Mouse (Mus musculus): ENCODE measurements around the gene Psme2. TPM values are rescaled to one million over a fixed set of nuclear protein-coding genes. Genes with fewer than 3 reads are reported as not detected.

Gene Psme2
- polyA plus RNA-seq, 2 experiments = 78.5 to 239 TPM

DNA sequence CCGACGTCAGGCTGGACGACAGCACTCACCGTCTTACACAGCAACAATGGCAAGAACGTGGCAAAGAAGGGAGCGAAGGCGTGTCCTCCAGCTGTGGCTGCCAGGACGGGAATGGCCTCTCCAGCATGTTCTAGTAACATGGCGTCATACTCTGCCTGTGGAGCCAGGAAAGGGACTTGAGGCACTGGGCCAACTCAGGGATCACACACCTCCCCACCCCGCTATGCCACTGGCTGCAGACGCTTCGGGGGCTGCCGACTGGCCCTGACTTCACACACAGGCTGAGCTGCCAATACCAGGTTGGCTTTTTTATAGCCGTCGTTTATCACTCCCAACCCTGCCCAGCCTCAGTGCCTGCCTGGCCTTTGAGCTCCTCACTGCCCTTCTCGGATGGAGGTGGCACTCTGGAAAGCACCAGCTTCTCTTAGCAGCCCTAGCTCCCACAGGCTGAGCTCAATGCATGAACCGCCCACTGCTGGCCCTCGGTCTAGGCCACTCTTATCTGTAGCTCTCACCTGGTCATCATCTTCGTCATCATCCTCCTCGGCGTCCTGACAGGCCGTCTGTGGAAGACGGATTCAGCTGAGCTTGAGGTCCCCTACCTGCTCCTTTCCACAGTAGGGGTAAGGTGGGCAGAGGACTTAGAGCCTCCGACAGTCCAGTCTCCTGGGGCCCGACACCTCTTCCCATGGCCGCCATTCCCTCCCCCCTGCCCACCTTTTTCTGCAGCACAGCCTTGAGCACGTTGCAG, 37.3 kb upstream of the Psme2 start:
- 79% methylated on average over 27 of the region's 27 CpGs for WGBS
- Histone ChIP-seq H3K27me3 (ENCODE audit: control insufficient read depth, insufficient read depth, low read length) (no peaks in the 10 kb centered on the region), H3K9me3 (ENCODE audit: control insufficient read depth, low read length) (no peaks in the 10 kb centered on the region), H3K9ac (ENCODE audit: low read depth, low read length, severe bottlenecking) (no peak overlapping the region), H3K4me2 (replicated peaks; ENCODE audit: low read depth, low read length, severe bottlenecking) (no peak overlapping the region), H3K4me3 (replicated peaks; ENCODE audit: low read length) (no peak overlapping the region), H3K4me1 (ENCODE audit: control insufficient read depth, insufficient read depth, low read length) (no peaks in the 10 kb centered on the region), H3K36me3 (ENCODE audit: control insufficient read depth, insufficient read depth, low read length) (peaks cover 96% of the 10 kb centered on the region), H3K27ac (replicated peaks; ENCODE audit: low read depth, low read length) (no peak overlapping the region)
- no peak for DNase-seq (ENCODE audit: low spot score)
- no peak for TF ChIP-seq POLR2A (IDR thresholded peaks at IDR 0.05; ENCODE audit: borderline replicate concordance, extremely low read depth, insufficient read depth, insufficient read length)
- no peak for ATAC-seq (ENCODE audit: low FRiP score, low read depth)

DNA sequence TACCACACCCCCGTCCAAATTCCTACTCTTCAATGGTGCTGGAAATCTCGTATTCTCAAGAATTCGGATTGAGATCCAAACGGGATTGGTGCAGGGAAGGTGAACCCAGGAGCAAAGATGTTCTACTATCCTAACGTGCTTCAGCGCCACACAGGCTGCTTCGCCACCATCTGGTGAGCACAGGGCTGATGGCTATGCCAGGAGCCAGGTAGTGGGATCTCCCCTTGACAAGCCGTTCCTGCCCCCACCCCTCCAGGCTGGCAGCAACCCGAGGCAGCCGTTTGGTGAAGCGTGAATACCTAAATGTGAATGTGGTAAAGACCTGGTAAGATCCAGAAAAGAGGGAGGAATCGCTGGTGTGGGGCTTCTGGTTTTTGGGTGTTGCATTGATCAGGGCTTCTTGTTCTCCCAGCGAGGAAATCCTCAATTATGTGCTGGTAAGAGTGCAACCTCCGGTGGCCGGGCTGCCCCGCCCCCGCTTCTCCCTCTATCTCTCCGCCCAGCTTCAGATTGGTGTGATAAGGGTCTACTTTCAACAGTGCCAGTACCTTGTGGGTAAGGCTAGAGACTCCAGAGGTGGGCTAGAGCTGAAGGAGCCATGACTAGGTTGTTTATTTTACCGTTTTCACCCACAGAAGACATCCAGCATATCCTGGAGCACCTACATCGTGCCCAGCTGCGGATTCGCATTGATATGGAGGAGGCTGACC, 27.7 kb upstream of the Psme2 start:
- Histone ChIP-seq H3K27me3 (ENCODE audit: control insufficient read depth, insufficient read depth, low read length) (no peaks in the 10 kb centered on the region), H3K9ac (ENCODE audit: low read depth, low read length, severe bottlenecking) (0 out of 2 replicates have a peak overlapping the region, but pooled peaks have one; percentile 12), H3K4me1 (ENCODE audit: control insufficient read depth, insufficient read depth, low read length) (no peaks in the 10 kb centered on the region; the same call in 1 of the 2 replicates), H3K4me2 (replicated peaks; ENCODE audit: low read depth, low read length, severe bottlenecking) (peak overlapping the region; percentile 39), H3K36me3 (ENCODE audit: control insufficient read depth, insufficient read depth, low read length) (peaks cover under 1% of the 10 kb centered on the region; the same call in 1 of the 2 replicates), H3K9me3 (ENCODE audit: control insufficient read depth, low read length) (no peaks in the 10 kb centered on the region), H3K4me3 (replicated peaks; ENCODE audit: low read length) (peak overlapping the region; percentile 21), H3K27ac (replicated peaks; ENCODE audit: low read depth, low read length) (no peak overlapping the region)
- no peak for TF ChIP-seq POLR2A (IDR thresholded peaks at IDR 0.05; ENCODE audit: borderline replicate concordance, extremely low read depth, insufficient read depth, insufficient read length)
- ATAC-seq (ENCODE audit: low FRiP score, low read depth) (no peak), DNase-seq (ENCODE audit: low spot score) (no peak)
- WGBS = 43% methylated on average over 22 of the region's 22 CpGs

DNA sequence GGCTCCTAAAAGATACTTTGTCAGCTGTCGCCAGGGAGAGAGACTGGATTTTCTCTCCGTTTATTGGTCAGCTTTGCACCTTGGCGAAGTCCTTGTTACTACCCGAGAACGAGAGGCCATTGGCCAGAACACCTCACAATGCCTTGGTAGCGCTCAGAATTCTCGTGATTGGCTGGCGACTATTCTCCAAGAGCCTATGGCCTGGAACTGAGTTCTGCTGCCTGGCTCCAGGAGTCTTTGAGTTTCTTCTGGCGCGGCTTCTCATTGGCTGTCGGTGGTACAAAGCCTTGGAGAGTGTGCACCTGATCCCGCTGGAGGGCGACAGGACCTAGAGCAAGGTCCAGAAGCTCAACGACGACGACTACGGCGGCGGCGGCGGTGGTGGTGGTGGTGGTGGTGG, 26.9 kb upstream of the Psme2 start, which contains the start of gene Rec8:
Rec8 (plus strand) TSS at position 216 of the 400 bp plus-strand sequence.
- 16% methylated on average over 17 of the region's 21 CpGs for WGBS
- 0 out of 2 replicates have a peak within 1 kb of the TSS, but pooled peaks have one; percentile 12 for H3K9ac ChIP-seq (ENCODE audit: low read depth, low read length, severe bottlenecking)

DNA sequence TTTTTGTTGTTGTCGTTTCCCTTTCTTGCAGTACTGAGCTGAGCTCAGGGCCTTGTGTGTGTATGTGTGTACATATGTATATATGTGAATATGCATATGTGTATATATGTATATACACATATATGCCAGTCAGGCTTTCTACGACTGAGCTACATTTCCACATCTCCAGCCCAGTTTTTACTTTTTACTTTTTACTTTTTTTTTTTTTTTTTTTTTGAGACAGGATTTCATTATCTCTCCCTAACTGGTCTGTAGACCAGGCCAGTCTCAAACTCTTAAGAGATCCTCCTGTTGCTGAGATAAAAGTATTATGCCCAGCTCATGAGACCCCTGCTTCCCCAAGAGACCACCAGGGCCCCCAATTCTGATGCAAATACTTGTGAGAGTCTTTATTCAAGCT, 25.9 kb upstream of the Psme2 start:
- Histone ChIP-seq H3K9ac (ENCODE audit: low read depth, low read length, severe bottlenecking) (no peak overlapping the region), H3K4me2 (replicated peaks; ENCODE audit: low read depth, low read length, severe bottlenecking) (no peak overlapping the region), H3K27me3 (ENCODE audit: control insufficient read depth, insufficient read depth, low read length) (no peaks in the 10 kb centered on the region), H3K36me3 (ENCODE audit: control insufficient read depth, insufficient read depth, low read length) (no peaks in the 10 kb centered on the region), H3K27ac (replicated peaks; ENCODE audit: low read depth, low read length) (no peak overlapping the region), H3K9me3 (ENCODE audit: control insufficient read depth, low read length) (no peaks in the 10 kb centered on the region), H3K4me1 (ENCODE audit: control insufficient read depth, insufficient read depth, low read length) (no peaks in the 10 kb centered on the region; the same call in 1 of the 2 replicates), H3K4me3 (replicated peaks; ENCODE audit: low read length) (no peak overlapping the region)
- WGBS = 79% methylated on average over 2 of the region's 2 CpGs
- no peak for TF ChIP-seq POLR2A (IDR thresholded peaks at IDR 0.05; ENCODE audit: borderline replicate concordance, extremely low read depth, insufficient read depth, insufficient read length)
- DNase-seq (ENCODE audit: low spot score) (no peak), ATAC-seq (ENCODE audit: low FRiP score, low read depth) (no peak)

More for the DNA sequence above, 26.9 kb upstream of the Psme2 start, which contains the start of gene Rec8:
- Histone ChIP-seq H3K27ac (replicated peaks; ENCODE audit: low read depth, low read length) (no peak within 1 kb of the TSS), H3K4me3 (replicated peaks; ENCODE audit: low read length) (peak within 1 kb of the TSS; percentile 21), H3K4me1 (ENCODE audit: control insufficient read depth, insufficient read depth, low read length) (no peaks in the 10 kb centered on the region; the same call in 1 of the 2 replicates), H3K36me3 (ENCODE audit: control insufficient read depth, insufficient read depth, low read length) (no peaks in the 10 kb centered on the region), H3K27me3 (ENCODE audit: control insufficient read depth, insufficient read depth, low read length) (no peaks in the 10 kb centered on the region), H3K9me3 (ENCODE audit: control insufficient read depth, low read length) (no peaks in the 10 kb centered on the region), H3K4me2 (replicated peaks; ENCODE audit: low read depth, low read length, severe bottlenecking) (peak within 1 kb of the TSS; percentile 39)
- ATAC-seq (ENCODE audit: low FRiP score, low read depth) (peak; percentile 73), DNase-seq (ENCODE audit: low spot score) (peak; percentile 46)
- no peak for TF ChIP-seq POLR2A (IDR thresholded peaks at IDR 0.05; ENCODE audit: borderline replicate concordance, extremely low read depth, insufficient read depth, insufficient read length)

DNA sequence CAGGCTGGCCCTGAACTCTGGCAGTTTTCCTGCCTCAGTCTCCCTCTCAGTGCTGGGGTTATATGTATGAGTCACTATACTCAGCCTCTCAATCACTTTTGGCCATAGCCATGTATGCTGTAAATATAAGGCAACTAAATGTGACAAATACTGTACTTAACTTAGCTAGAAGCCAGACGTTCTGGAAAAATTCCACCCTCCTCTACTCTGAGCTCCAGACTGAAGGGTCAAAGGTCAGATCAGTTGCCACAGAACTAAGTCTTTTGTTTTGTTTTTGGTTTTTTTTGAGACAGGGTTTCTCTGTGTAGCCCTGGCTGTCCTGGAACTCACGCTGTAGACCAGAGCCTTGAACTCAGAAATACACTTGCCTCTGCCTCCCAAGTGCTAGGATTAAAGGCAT, 25.0 kb upstream of the Psme2 start:
- Histone ChIP-seq H3K27ac (replicated peaks; ENCODE audit: low read depth, low read length) (no peak overlapping the region), H3K9ac (ENCODE audit: low read depth, low read length, severe bottlenecking) (no peak overlapping the region), H3K27me3 (ENCODE audit: control insufficient read depth, insufficient read depth, low read length) (no peaks in the 10 kb centered on the region), H3K36me3 (ENCODE audit: control insufficient read depth, insufficient read depth, low read length) (no peaks in the 10 kb centered on the region), H3K4me2 (replicated peaks; ENCODE audit: low read depth, low read length, severe bottlenecking) (no peak overlapping the region), H3K4me3 (replicated peaks; ENCODE audit: low read length) (no peak overlapping the region), H3K4me1 (ENCODE audit: control insufficient read depth, insufficient read depth, low read length) (no peaks in the 10 kb centered on the region; the same call in 1 of the 2 replicates), H3K9me3 (ENCODE audit: control insufficient read depth, low read length) (no peaks in the 10 kb centered on the region)
- TF ChIP-seq POLR2A (IDR thresholded peaks at IDR 0.05; ENCODE audit: borderline replicate concordance, extremely low read depth, insufficient read depth, insufficient read length) = no peak
- ATAC-seq (ENCODE audit: low FRiP score, low read depth) = no peak
- DNase-seq (ENCODE audit: low spot score) = no peak
- 59% methylated on average over 2 of the region's 2 CpGs for WGBS

Data from limb, embryonic 14.5 days (tissue).